In genomic region chr17:24632813-24633449, GRCm38 (mm10) we compare ENCODE assay signal across 8 mouse cellular contexts. TPM values are rescaled to one million over a fixed set of nuclear protein-coding genes. Genes with fewer than 3 reads are reported as not detected.
DNase-seq lines count a peak whose midpoint lies in the region; ATAC-seq and TF ChIP-seq lines count a peak whose summit lies in the region.

No protein-coding gene starts in this region.

- H3K4me2 ChIP-seq in embryonic facial prominence, embryonic 14.5 days (ENCODE audit: low read depth, low read length): peak overlapping the region; percentile 81
- peak overlapping the region; percentile 75 for H3K4me2 ChIP-seq in heart, embryonic 11.5 days
- peak overlapping the region; percentile 81 for H3K4me2 ChIP-seq in kidney, embryonic 15.5 days

- H3K4me1 ChIP-seq in embryonic facial prominence, embryonic 14.5 days (ENCODE audit: control insufficient read depth, insufficient read depth, low read length): peaks cover 12% of the 10 kb centered on the region
- peaks cover 28% of the 10 kb centered on the region for H3K4me1 ChIP-seq in heart, embryonic 11.5 days (ENCODE audit: control insufficient read depth, insufficient read depth, low read length)
- H3K4me1 ChIP-seq in kidney, embryonic 15.5 days: peaks cover 30% of the 10 kb centered on the region
- peaks cover 13% of the 10 kb centered on the region for H3K4me1 ChIP-seq in testis, adult 2 months (ENCODE audit: control insufficient read depth, insufficient read depth, low read length)

- no peaks in the 10 kb centered on the region for H3K27me3 ChIP-seq in embryonic facial prominence, embryonic 14.5 days (replicated peaks; ENCODE audit: control insufficient read depth, insufficient read depth, low read length)
- peaks cover 16% of the 10 kb centered on the region for H3K27me3 ChIP-seq in heart, embryonic 11.5 days (ENCODE audit: control insufficient read depth, insufficient read depth, low read length)
- H3K27me3 ChIP-seq in kidney, embryonic 15.5 days: no peaks in the 10 kb centered on the region
- no peaks in the 10 kb centered on the region for H3K27me3 ChIP-seq in testis, adult 2 months (ENCODE audit: control insufficient read depth, insufficient read depth, low read length)

- H3K27ac ChIP-seq in embryonic facial prominence, embryonic 14.5 days (replicated peaks; ENCODE audit: low read depth, low read length): peak overlapping the region; percentile 85
- H3K27ac ChIP-seq in heart, embryonic 11.5 days (ENCODE audit: low read depth, low read length): peak overlapping the region; percentile 84
- H3K27ac ChIP-seq in kidney, embryonic 15.5 days: peak overlapping the region; percentile 94
- H3K27ac ChIP-seq in testis, adult 2 months (ENCODE audit: control insufficient read depth, insufficient read depth, low read depth, low read length): peak overlapping the region; percentile 75

- peak; percentile 53 for ATAC-seq in embryonic facial prominence, embryonic 14.5 days (ENCODE audit: low read depth)
- ATAC-seq in heart, embryonic 11.5 days (replicated peaks; ENCODE audit: insufficient number of reproducible peaks, low FRiP score, low TSS enrichment): peak; percentile 41; the same call in 1 of the 2 replicates
- ATAC-seq in kidney, embryonic 15.5 days (replicated peaks; ENCODE audit: low FRiP score): peak; percentile 40

- peak; percentile 66 for DNase-seq in ovary, adult 18-20 months (ENCODE audit: low spot score)
- no peak for DNase-seq in ovary, postnatal 10 days (ENCODE audit: low spot score)
- DNase-seq in embryonic facial prominence, embryonic 14.5 days (ENCODE audit: low spot score): peak; percentile 70
- DNase-seq in lung, postnatal 14 days: peak; percentile 87
- no peak for DNase-seq in embryo, embryonic 10.5 days (ENCODE audit: low spot score)

- no peak; the same call in 1 of the 2 replicates for TF ChIP-seq POLR2A in testis, adult 2 months (IDR thresholded peaks at IDR 0.05; ENCODE audit: control insufficient read depth, low read depth, low read length)

- H3K9me3 ChIP-seq in embryonic facial prominence, embryonic 14.5 days (ENCODE audit: control insufficient read depth, low read length): no peaks in the 10 kb centered on the region
- no peaks in the 10 kb centered on the region for H3K9me3 ChIP-seq in heart, embryonic 11.5 days (replicated peaks; ENCODE audit: control insufficient read depth, low read length)
- no peaks in the 10 kb centered on the region for H3K9me3 ChIP-seq in kidney, embryonic 15.5 days (replicated peaks)

- peak overlapping the region; percentile 58 for H3K4me3 ChIP-seq in embryonic facial prominence, embryonic 14.5 days (ENCODE audit: low read depth, low read length)
- H3K4me3 ChIP-seq in heart, embryonic 11.5 days (ENCODE audit: low read depth, low read length): peak overlapping the region; percentile 74
- H3K4me3 ChIP-seq in kidney, embryonic 15.5 days (replicated peaks): peak overlapping the region; percentile 75
- peak overlapping the region; percentile 86 for H3K4me3 ChIP-seq in testis, adult 2 months (ENCODE audit: control insufficient read depth, low read depth, low read length)

- WGBS in embryonic facial prominence, embryonic 14.5 days: 11% methylated on average over 22 of the region's 22 CpGs
- 12% methylated on average over 22 of the region's 22 CpGs for WGBS in heart, embryonic 11.5 days (ENCODE audit: insufficient replicate concordance)
- WGBS in kidney, embryonic 15.5 days: 11% methylated on average over 22 of the region's 22 CpGs

- peaks cover 26% of the 10 kb centered on the region for H3K36me3 ChIP-seq in embryonic facial prominence, embryonic 14.5 days (ENCODE audit: control insufficient read depth, insufficient read depth, low read length)
- H3K36me3 ChIP-seq in heart, embryonic 11.5 days (ENCODE audit: control insufficient read depth, insufficient read depth, low read length): peaks cover 9% of the 10 kb centered on the region; the same call in 1 of the 2 replicates
- H3K36me3 ChIP-seq in kidney, embryonic 15.5 days: peaks cover 40% of the 10 kb centered on the region
- H3K36me3 ChIP-seq in testis, adult 2 months (ENCODE audit: control insufficient read depth, insufficient read depth, low read length): no peaks in the 10 kb centered on the region

- TF ChIP-seq CTCF in testis, adult 2 months (IDR thresholded peaks at IDR 0.05; ENCODE audit: control insufficient read depth, insufficient read depth, insufficient replicate concordance, low read depth, low read length): no peak

- peak overlapping the region; percentile 71 for H3K9ac ChIP-seq in embryonic facial prominence, embryonic 14.5 days (ENCODE audit: low read depth, low read length)
- peak overlapping the region; percentile 81 for H3K9ac ChIP-seq in heart, embryonic 11.5 days (ENCODE audit: low read depth, low read length)
- H3K9ac ChIP-seq in kidney, embryonic 15.5 days: peak overlapping the region; percentile 69

RNA-seq across cellular contexts. Expression of gene Nthl1, which starts 0.5 kb away (rescaled TPM):
- 16.8 and 19.1 TPM in 2 replicates for polyA plus RNA-seq in embryonic facial prominence, embryonic 14.5 days (2014; fragmentation: Nextera tagmentation; extraction: Ambion mirVana)
- 9.1 and 9.8 TPM in 2 replicates for polyA plus RNA-seq in heart, embryonic 11.5 days (2014; fragmentation: Nextera tagmentation; extraction: Ambion mirVana)
- 20.0 and 20.6 TPM in 2 replicates for polyA plus RNA-seq in kidney, embryonic 15.5 days (2015; fragmentation: Nextera tagmentation; extraction: Ambion mirVana)
- polyA plus RNA-seq in testis, adult 2 months (2012; rRNA removed): 3.2 and 3.7 TPM in 2 replicates

RNA-seq across cellular contexts. Expression of gene Tsc2, which starts 0.5 kb away (rescaled TPM):
- 60.8 and 71.2 TPM in 2 replicates for polyA plus RNA-seq in embryonic facial prominence, embryonic 14.5 days (2014; fragmentation: Nextera tagmentation; extraction: Ambion mirVana)
- 46.7 and 50.6 TPM in 2 replicates for polyA plus RNA-seq in heart, embryonic 11.5 days (2014; fragmentation: Nextera tagmentation; extraction: Ambion mirVana)
- polyA plus RNA-seq in kidney, embryonic 15.5 days (2015; fragmentation: Nextera tagmentation; extraction: Ambion mirVana): 60.8 and 71.0 TPM in 2 replicates
- 37.8 and 41.6 TPM in 2 replicates for polyA plus RNA-seq in testis, adult 2 months (2012; rRNA removed)

RNA-seq across cellular contexts. Expression of gene Slc9a3r2, which starts 17.2 kb away (rescaled TPM):
- 56.7 and 57.7 TPM in 2 replicates for polyA plus RNA-seq in embryonic facial prominence, embryonic 14.5 days (2014; fragmentation: Nextera tagmentation; extraction: Ambion mirVana)
- 52.7 and 58.0 TPM in 2 replicates for polyA plus RNA-seq in heart, embryonic 11.5 days (2014; fragmentation: Nextera tagmentation; extraction: Ambion mirVana)
- polyA plus RNA-seq in kidney, embryonic 15.5 days (2015; fragmentation: Nextera tagmentation; extraction: Ambion mirVana): 101 and 106 TPM in 2 replicates
- polyA plus RNA-seq in testis, adult 2 months (2012; rRNA removed): 3.3 and 3.9 TPM in 2 replicates

RNA-seq across cellular contexts. Expression of gene Npw, which starts 25.3 kb away (rescaled TPM):
- polyA plus RNA-seq in embryonic facial prominence, embryonic 14.5 days (2014; fragmentation: Nextera tagmentation; extraction: Ambion mirVana): 0.82 and 1.4 TPM in 2 replicates
- polyA plus RNA-seq in heart, embryonic 11.5 days (2014; fragmentation: Nextera tagmentation; extraction: Ambion mirVana): not detected in 2 replicates
- 0.35 and 0.43 TPM in 2 replicates for polyA plus RNA-seq in kidney, embryonic 15.5 days (2015; fragmentation: Nextera tagmentation; extraction: Ambion mirVana)
- 0.19 TPM in 1 of 2 replicates, not detected in the other for polyA plus RNA-seq in testis, adult 2 months (2012; rRNA removed)

RNA-seq across cellular contexts. Expression of gene Zfp598, which starts 36.6 kb away (rescaled TPM):
- polyA plus RNA-seq in embryonic facial prominence, embryonic 14.5 days (2014; fragmentation: Nextera tagmentation; extraction: Ambion mirVana): 23.7 and 25.2 TPM in 2 replicates
- 19.7 and 22.0 TPM in 2 replicates for polyA plus RNA-seq in heart, embryonic 11.5 days (2014; fragmentation: Nextera tagmentation; extraction: Ambion mirVana)
- 23.9 and 27.6 TPM in 2 replicates for polyA plus RNA-seq in kidney, embryonic 15.5 days (2015; fragmentation: Nextera tagmentation; extraction: Ambion mirVana)
- polyA plus RNA-seq in testis, adult 2 months (2012; rRNA removed): 45.4 and 50.0 TPM in 2 replicates

Comparison
In these comparisons a context has a peak if more than half of its experiments do, and no peak if none do; other contexts are left out.
1. DNase-seq: peak in ovary, adult 18-20 months (single experiment), embryonic facial prominence, embryonic 14.5 days (single experiment) and lung, postnatal 14 days (single experiment); none in ovary, postnatal 10 days (single experiment) and embryo, embryonic 10.5 days (single experiment).
2. RNA of gene Slc9a3r2, which starts 17.2 kb away (polyA plus RNA-seq): 101 to 106 TPM in kidney, embryonic 15.5 days, 56.7 to 57.7 TPM in embryonic facial prominence, embryonic 14.5 days and 52.7 to 58.0 TPM in heart, embryonic 11.5 days; 3.3 to 3.9 TPM in testis, adult 2 months; every median in the first group is over 10 times any median in the second.
3. Peak in every context shown above with its lines, with median percentiles within 50 percentile points of each other: ATAC-seq, H3K27ac ChIP-seq, H3K4me2 ChIP-seq, H3K4me3 ChIP-seq and H3K9ac ChIP-seq.